Mouse (Mus musculus) embryonic facial prominence, embryonic 15.5 days (tissue): Measurements from ENCODE around the gene Calhm3. TPM values are rescaled to one million over a fixed set of nuclear protein-coding genes. Genes with fewer than 3 reads are reported as not detected.

Experiments
- ATAC-seq: fragments of 200-750 bp; cut with Nextera tagmentation; 2 replicates; pipeline ENCODE4 v1.8.0; 2017; ENCODE audit warnings: low read depth, moderate TSS enrichment; ENCODE audit not compliant: insufficient number of reproducible peaks, low FRiP score, low TSS enrichment
- H3K27ac ChIP-seq: fragments of 300-500 bp; sonication (generic); replicated peaks from 2 replicates; pipeline ENCODE4 v1.5.1; 2015; ENCODE audit warnings: mild to moderate bottlenecking, inconsistent platforms
- H3K27me3 ChIP-seq: fragments of 300-500 bp; sonication (generic); 2 replicates; pipeline ENCODE4 v1.6.1; 2015; ENCODE audit warnings: inconsistent platforms
- H3K36me3 ChIP-seq: fragments of 300-500 bp; sonication (generic); 2 replicates; pipeline ENCODE4 v1.6.1; 2015; ENCODE audit warnings: mild to moderate bottlenecking, inconsistent platforms
- H3K4me1 ChIP-seq: fragments of 300-500 bp; sonication (generic); 2 replicates; pipeline ENCODE4 v1.6.1; 2015; ENCODE audit warnings: inconsistent platforms
- H3K4me2 ChIP-seq: fragments of 300-500 bp; sonication (generic); replicated peaks from 2 replicates; pipeline ENCODE4 v1.6.1; 2015; ENCODE audit warnings: mild to moderate bottlenecking, inconsistent platforms
- H3K4me3 ChIP-seq: fragments of 300-500 bp; sonication (generic); replicated peaks from 2 replicates; pipeline ENCODE4 v1.5.1; 2015; ENCODE audit warnings: mild to moderate bottlenecking, inconsistent platforms
- H3K9ac ChIP-seq: fragments of 300-500 bp; sonication (generic); 2 replicates; pipeline ENCODE4 v1.6.1; 2015; ENCODE audit warnings: inconsistent platforms
- H3K9me3 ChIP-seq: fragments of 300-500 bp; sonication (generic); replicated peaks from 2 replicates; pipeline ENCODE4 v1.6.1; 2016; ENCODE audit warnings: inconsistent platforms
- WGBS: fragments of 180-500 bp; shearing (Covaris S2); methylation state at CpG from one replicate; pipeline ENCODE4 v1.1.7; 2015; 5-methylcytosine and 5-hydroxymethylcytosine counted together
- polyA plus RNA-seq: library from polyadenylated mRNA; unstranded; fragments of >200 nt; fragmentation: Nextera tagmentation; extraction: Ambion mirVana; gene quantifications from 2 replicates; pipeline ENCODE4 v1.2.1, GENCODE M21; 2015

Gene Calhm3
- polyA plus RNA-seq, 1 experiment from 2014 or later: not detected

DNA sequence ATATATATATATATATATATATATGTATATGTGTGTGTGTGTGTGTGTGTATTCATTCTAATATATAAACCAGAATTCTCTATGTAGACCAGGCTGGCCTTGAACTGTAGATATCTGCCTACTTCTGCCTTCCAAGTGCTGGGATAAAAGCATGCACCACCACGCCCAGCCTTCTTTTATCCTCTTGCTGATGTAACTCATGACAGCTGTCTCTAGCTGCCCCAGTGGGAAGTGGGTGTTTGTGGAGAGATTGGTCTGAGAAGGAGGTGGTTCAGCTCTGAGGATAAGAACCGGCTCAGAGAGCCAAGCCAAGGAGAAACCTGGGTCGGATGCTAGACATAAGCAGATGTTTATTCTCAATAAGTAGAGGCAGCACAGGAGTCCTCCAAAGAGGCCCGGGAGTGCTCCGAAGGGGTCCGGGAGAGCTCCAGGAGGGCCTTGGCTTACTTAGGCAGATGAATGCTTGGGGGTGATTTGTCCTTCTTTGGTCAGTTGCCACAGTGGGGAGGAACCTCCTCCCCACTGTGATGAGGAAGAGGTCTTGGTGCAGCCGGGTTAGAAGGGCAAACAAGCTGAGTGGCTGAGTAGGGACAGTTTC, 10.2 kb upstream of the Calhm3 start:
- Histone ChIP-seq H3K9ac (no peak overlapping the region), H3K4me1 (peaks cover 10% of the 10 kb centered on the region; the same call in 1 of the 2 replicates), H3K9me3 (no peaks in the 10 kb centered on the region), H3K4me3 (0 out of 2 replicates have a peak overlapping the region, but pooled peaks have one; percentile 15), H3K27me3 (no peaks in the 10 kb centered on the region), H3K27ac (no peak overlapping the region), H3K36me3 (no peaks in the 10 kb centered on the region), H3K4me2 (peak overlapping the region; percentile 35)
- 52% methylated on average over 7 of the region's 7 CpGs for WGBS
- ATAC-seq: no peak

DNA sequence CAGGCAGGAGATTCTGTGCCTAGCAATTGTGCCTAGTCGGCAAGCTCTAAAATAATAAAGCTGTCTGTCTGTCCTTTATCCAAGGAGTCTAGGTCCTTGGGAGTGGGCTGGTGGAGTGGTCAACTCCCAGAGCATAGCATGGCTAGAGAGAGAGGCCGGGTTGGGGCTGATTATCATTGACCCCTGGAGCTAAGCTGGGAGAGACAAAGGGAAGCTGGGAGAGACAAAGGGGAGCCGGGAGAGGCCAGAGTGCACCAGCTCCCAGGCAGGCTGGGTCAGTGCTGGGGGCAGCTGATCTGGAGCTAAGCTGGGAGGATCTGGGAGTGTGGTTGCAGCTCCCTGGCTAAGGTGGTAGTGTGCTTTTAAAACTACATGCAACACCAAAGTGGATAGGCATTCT, 9.2 kb upstream of the Calhm3 start:
- no peak overlapping the region for H3K9ac ChIP-seq
- no peak overlapping the region for H3K27ac ChIP-seq
- H3K36me3 ChIP-seq: no peaks in the 10 kb centered on the region
- 44% methylated on average over 3 of the region's 3 CpGs for WGBS
- H3K9me3 ChIP-seq: no peaks in the 10 kb centered on the region
- no peak overlapping the region for H3K4me3 ChIP-seq
- ATAC-seq: no peak
- no peak overlapping the region for H3K4me2 ChIP-seq
- no peaks in the 10 kb centered on the region for H3K27me3 ChIP-seq
- H3K4me1 ChIP-seq: peaks cover 10% of the 10 kb centered on the region; the same call in 1 of the 2 replicates

DNA sequence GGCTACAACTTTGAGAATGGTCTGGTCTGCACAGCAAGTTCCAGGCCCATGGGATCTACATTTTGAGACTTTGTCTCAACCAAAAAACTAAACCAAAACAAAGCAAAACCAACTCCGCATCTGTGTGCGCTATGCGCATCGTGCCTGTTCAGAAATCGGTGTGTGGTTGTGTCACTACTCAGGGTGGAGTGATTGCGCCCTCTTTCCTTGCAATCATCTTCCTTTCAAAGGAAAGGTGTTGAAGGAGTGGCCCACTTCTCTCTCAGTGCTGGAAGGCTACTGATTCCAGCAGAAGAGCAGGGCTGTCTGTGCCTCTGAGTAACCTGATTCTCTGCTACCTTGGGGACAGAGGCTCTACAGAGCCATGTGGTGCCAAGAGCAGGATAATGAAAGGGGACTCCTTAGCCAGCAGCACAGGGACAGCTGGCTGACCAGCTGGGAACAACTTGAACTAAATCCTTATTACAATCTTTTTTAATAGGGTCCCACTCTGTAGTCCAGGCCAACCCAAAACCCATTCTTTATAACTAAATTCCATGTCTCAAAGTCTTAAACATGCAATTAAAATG, 5.7 kb upstream of the Calhm3 start:
- peak; percentile 63; the same call in 1 of the 2 replicates for ATAC-seq
- no peaks in the 10 kb centered on the region for H3K27me3 ChIP-seq
- no peaks in the 10 kb centered on the region for H3K36me3 ChIP-seq
- no peak overlapping the region for H3K4me2 ChIP-seq
- H3K4me3 ChIP-seq: no peak overlapping the region
- H3K4me1 ChIP-seq: peaks cover 3% of the 10 kb centered on the region; the same call in 1 of the 2 replicates
- 87% methylated on average over 6 of the region's 6 CpGs for whole genome bisulfite sequencing
- no peak overlapping the region for H3K27ac ChIP-seq
- no peak overlapping the region for H3K9ac ChIP-seq
- H3K9me3 ChIP-seq: no peaks in the 10 kb centered on the region

DNA sequence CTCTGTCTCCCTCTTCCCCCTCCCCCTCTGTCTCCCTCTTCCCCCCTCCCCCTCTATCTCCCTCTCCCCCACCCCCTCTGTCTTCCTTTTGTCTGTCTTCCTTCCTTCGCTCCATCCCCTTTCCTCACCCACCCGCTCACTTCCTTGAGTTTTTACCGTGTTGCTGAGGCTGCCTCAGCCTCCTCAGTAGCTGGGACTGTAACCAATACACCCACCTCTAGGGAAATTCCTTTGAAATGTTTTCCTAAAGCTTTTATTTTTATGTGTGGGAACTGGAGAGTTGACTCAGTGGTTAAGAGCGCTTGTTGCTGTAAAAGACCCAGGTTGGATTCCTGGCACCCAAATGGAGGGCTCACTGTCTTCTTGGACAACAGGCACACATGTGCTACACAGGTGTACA, 4.1 kb upstream of the Calhm3 start:
- Histone ChIP-seq H3K4me3 (no peak overlapping the region), H3K4me1 (no peaks in the 10 kb centered on the region), H3K9me3 (no peaks in the 10 kb centered on the region), H3K4me2 (no peak overlapping the region), H3K27ac (no peak overlapping the region), H3K27me3 (no peaks in the 10 kb centered on the region), H3K9ac (no peak overlapping the region), H3K36me3 (no peaks in the 10 kb centered on the region)
- no peak for ATAC-seq
- WGBS: 53% methylated on average over 4 of the region's 4 CpGs

DNA sequence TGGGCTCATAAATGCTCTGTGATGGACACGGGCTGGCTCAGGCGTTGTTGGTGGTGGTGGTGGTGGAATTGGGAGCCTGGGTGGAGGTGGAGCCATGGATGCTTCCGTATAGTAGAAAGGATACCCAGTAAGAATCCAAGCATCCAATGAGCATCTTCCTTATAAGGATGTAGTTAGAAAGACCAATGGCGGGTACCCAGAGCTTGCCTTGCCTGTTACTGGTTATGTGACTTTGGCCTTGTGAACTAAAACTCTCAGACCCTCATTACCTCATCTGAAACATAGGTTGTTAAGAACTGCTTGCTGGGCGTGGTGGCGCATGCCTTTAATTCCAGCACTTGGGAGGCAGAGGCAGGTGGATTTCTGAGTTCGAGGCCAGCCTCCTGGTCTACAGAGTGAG, 3.8 kb downstream of the Calhm3 start:
- no peak overlapping the region for H3K4me2 ChIP-seq
- H3K27ac ChIP-seq: no peak overlapping the region
- no peak overlapping the region for H3K4me3 ChIP-seq
- H3K27me3 ChIP-seq: 0 out of 2 replicates have a peak, but pooled peaks cover 10% of the 10 kb centered on the region
- ATAC-seq: no peak
- H3K36me3 ChIP-seq: no peaks in the 10 kb centered on the region
- WGBS: 81% methylated on average over 7 of the region's 7 CpGs
- no peaks in the 10 kb centered on the region for H3K9me3 ChIP-seq
- no peak overlapping the region for H3K9ac ChIP-seq
- peaks cover 7% of the 10 kb centered on the region for H3K4me1 ChIP-seq

DNA sequence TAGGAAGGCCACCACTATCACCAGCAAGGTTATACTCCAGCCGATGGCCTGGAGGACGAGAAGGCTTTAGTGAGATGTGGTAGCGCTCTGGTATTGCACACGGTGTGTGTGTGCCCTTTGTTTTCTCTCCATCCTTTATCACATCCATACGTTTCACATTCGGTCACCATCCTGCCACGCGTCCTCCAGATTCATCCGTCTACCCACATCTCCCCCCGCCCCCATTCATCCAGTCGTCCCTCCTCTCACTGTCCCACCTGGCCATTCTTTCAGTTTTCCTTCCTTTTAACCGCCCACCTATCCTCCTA, 5.5 kb downstream of the Calhm3 start:
- Histone ChIP-seq H3K36me3 (no peaks in the 10 kb centered on the region), H3K4me2 (peak overlapping the region; percentile 53), H3K4me1 (peaks cover 7% of the 10 kb centered on the region), H3K9me3 (no peaks in the 10 kb centered on the region), H3K9ac (no peak overlapping the region), H3K27ac (no peak overlapping the region), H3K27me3 (0 out of 2 replicates have a peak, but pooled peaks cover 10% of the 10 kb centered on the region), H3K4me3 (no peak overlapping the region)
- ATAC-seq: no peak
- 53% methylated on average over 12 of the region's 12 CpGs for WGBS

- H3K4me2 ChIP-seq: peak overlapping the region; percentile 53
- no peaks in the 10 kb centered on the region for H3K36me3 ChIP-seq
- peaks cover 7% of the 10 kb centered on the region for H3K4me1 ChIP-seq
- 0 out of 2 replicates have a peak, but pooled peaks cover 10% of the 10 kb centered on the region for H3K27me3 ChIP-seq
- peak overlapping the region; percentile 23 for H3K4me3 ChIP-seq
- no peak overlapping the region for H3K9ac ChIP-seq
- no peak overlapping the region for H3K27ac ChIP-seq
- no peak for ATAC-seq
- H3K9me3 ChIP-seq: no peaks in the 10 kb centered on the region
- 24% methylated on average over 32 of the region's 32 CpGs for WGBS
Observed at GRCm38 (mm10) chr19:47151332-47152061, 6.1 kb downstream of the Calhm3 start.

GRCm38 (mm10) chr19:47149854-47150253, 7.7 kb downstream of the Calhm3 start:
- 0 out of 2 replicates have a peak, but pooled peaks cover 10% of the 10 kb centered on the region for H3K27me3 ChIP-seq
- no peak for ATAC-seq
- H3K27ac ChIP-seq: no peak overlapping the region
- H3K36me3 ChIP-seq: no peaks in the 10 kb centered on the region
- H3K4me1 ChIP-seq: peaks cover 7% of the 10 kb centered on the region
- H3K9ac ChIP-seq: no peak overlapping the region
- WGBS: 21% methylated on average over 4 of the region's 4 CpGs
- H3K4me3 ChIP-seq: no peak overlapping the region
- no peaks in the 10 kb centered on the region for H3K9me3 ChIP-seq
- H3K4me2 ChIP-seq: no peak overlapping the region

- Histone ChIP-seq H3K4me1 (peaks cover 7% of the 10 kb centered on the region), H3K9ac (no peak overlapping the region), H3K36me3 (no peaks in the 10 kb centered on the region), H3K9me3 (no peaks in the 10 kb centered on the region), H3K27me3 (0 out of 2 replicates have a peak, but pooled peaks cover 10% of the 10 kb centered on the region), H3K27ac (no peak overlapping the region), H3K4me3 (no peak overlapping the region), H3K4me2 (no peak overlapping the region)
- ATAC-seq: no peak
- WGBS: 69% methylated on average over 5 of the region's 5 CpGs
Observed at GRCm38 (mm10) chr19:47148267-47148847, 9.2 kb downstream of the Calhm3 start.

GRCm38 (mm10) chr19:47144154-47144553, 13.4 kb downstream of the Calhm3 start, which contains the start of gene Calhm1:
Calhm1 (minus strand) TSS chr19:47144254.
- Histone ChIP-seq H3K9me3 (no peaks in the 10 kb centered on the region), H3K4me1 (peaks cover 5% of the 10 kb centered on the region), H3K4me3 (no peak within 1 kb of the TSS), H3K4me2 (no peak within 1 kb of the TSS), H3K9ac (no peak within 1 kb of the TSS), H3K27me3 (no peaks in the 10 kb centered on the region), H3K27ac (no peak within 1 kb of the TSS), H3K36me3 (no peaks in the 10 kb centered on the region)
- no peak for ATAC-seq
- 88% methylated on average over 6 of the region's 6 CpGs for WGBS

GRCm38 (mm10) chr19:47142438-47142837, 15.1 kb downstream of the Calhm3 start:
- H3K36me3 ChIP-seq: no peaks in the 10 kb centered on the region
- H3K9me3 ChIP-seq: no peaks in the 10 kb centered on the region
- no peak for ATAC-seq
- H3K4me2 ChIP-seq: no peak overlapping the region
- H3K27me3 ChIP-seq: no peaks in the 10 kb centered on the region
- 69% methylated on average over 6 of the region's 6 CpGs for WGBS
- peaks cover 23% of the 10 kb centered on the region for H3K4me1 ChIP-seq
- no peak overlapping the region for H3K9ac ChIP-seq
- no peak overlapping the region for H3K27ac ChIP-seq
- H3K4me3 ChIP-seq: no peak overlapping the region
